In the genomic region with DNA sequence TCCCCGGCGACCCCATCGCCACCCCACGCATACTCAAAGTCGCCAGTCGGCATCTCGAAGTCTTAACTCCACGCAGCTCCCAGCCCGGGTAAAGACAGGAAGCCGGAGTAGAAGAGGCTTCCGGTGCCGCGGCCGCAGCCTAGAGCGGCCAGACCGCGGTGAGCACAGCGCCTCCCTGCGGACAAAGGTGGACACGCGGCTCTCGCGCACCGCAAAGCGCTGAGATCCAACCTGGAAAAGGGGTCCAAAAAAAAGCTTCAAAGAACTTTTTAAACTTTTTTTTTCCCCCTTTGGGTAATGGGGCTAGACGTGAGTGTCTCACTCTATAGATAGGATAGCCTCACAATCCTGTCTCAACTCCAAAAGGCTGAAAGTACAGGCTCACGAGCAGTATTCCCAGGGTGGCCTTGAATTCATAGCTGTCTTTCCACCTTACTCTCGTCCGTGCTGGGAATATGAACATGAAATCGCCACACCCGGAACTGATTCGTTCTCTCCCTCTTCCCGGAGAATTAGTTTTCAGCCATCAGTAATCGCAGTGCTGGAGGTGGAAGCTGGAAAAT, we compare ENCODE assay signal across 8 mouse cellular contexts. TPM values are rescaled to one million over a fixed set of nuclear protein-coding genes. Genes with fewer than 3 reads are reported as not detected.
DNase-seq lines count a peak whose midpoint lies in the region; ATAC-seq and TF ChIP-seq lines count a peak whose summit lies in the region.

A gene (minus strand): TSS at position 113 of the 563 bp plus-strand sequence.

- H3K27me3 ChIP-seq in heart, embryonic 10.5 days (ENCODE audit: insufficient read depth, poor library complexity, severe bottlenecking): no peaks in the 10 kb centered on the region
- H3K27me3 ChIP-seq in kidney, embryonic 15.5 days: no peaks in the 10 kb centered on the region
- no peaks in the 10 kb centered on the region for H3K27me3 ChIP-seq in liver, embryonic 13.5 days
- no peaks in the 10 kb centered on the region for H3K27me3 ChIP-seq in stomach, embryonic 14.5 days (ENCODE audit: control insufficient read depth, insufficient read depth, low read length)

- H3K9me3 ChIP-seq in heart, embryonic 10.5 days: no peaks in the 10 kb centered on the region
- H3K9me3 ChIP-seq in kidney, embryonic 15.5 days (replicated peaks): no peaks in the 10 kb centered on the region
- no peaks in the 10 kb centered on the region for H3K9me3 ChIP-seq in liver, embryonic 13.5 days (replicated peaks)
- H3K9me3 ChIP-seq in stomach, embryonic 14.5 days (ENCODE audit: control insufficient read depth, low read depth, low read length): no peaks in the 10 kb centered on the region

- DNase-seq in brain, embryonic 14.5 days (ENCODE audit: low read depth): peak; percentile 97
- DNase-seq in heart, embryonic 10.5 days (ENCODE audit: low spot score): peak; percentile 92
- peak; percentile 80 for DNase-seq in liver, embryonic 13.5 days
- peak; percentile 80 to 86 for DNase-seq in natural killer cell, adult 2 months (ENCODE audit: low spot score in 2 of 2)

- H3K4me3 ChIP-seq in heart, embryonic 10.5 days: peak within 1 kb of the TSS; percentile 98
- peak within 1 kb of the TSS; percentile 89 for H3K4me3 ChIP-seq in kidney, embryonic 15.5 days (replicated peaks)
- peak within 1 kb of the TSS; percentile 97 for H3K4me3 ChIP-seq in liver, embryonic 13.5 days (replicated peaks)
- peak within 1 kb of the TSS; percentile 82 for H3K4me3 ChIP-seq in stomach, embryonic 14.5 days (ENCODE audit: low read depth, low read length)

- peak within 1 kb of the TSS; percentile 98 for H3K9ac ChIP-seq in kidney, embryonic 15.5 days
- H3K9ac ChIP-seq in liver, embryonic 13.5 days: peak within 1 kb of the TSS; percentile 95
- H3K9ac ChIP-seq in stomach, embryonic 14.5 days (replicated peaks; ENCODE audit: low read depth, low read length): peak within 1 kb of the TSS; percentile 81

- peaks cover 25% of the 10 kb centered on the region for H3K4me1 ChIP-seq in heart, embryonic 10.5 days
- peaks cover 18% of the 10 kb centered on the region for H3K4me1 ChIP-seq in kidney, embryonic 15.5 days
- H3K4me1 ChIP-seq in liver, embryonic 13.5 days (replicated peaks): peaks cover 64% of the 10 kb centered on the region
- H3K4me1 ChIP-seq in stomach, embryonic 14.5 days (ENCODE audit: control insufficient read depth, insufficient read depth, low read length): peaks cover 6% of the 10 kb centered on the region; the same call in 1 of the 2 replicates

- H3K4me2 ChIP-seq in kidney, embryonic 15.5 days: peak within 1 kb of the TSS; percentile 91
- H3K4me2 ChIP-seq in liver, embryonic 13.5 days: peak within 1 kb of the TSS; percentile 86
- peak within 1 kb of the TSS; percentile 92 for H3K4me2 ChIP-seq in stomach, embryonic 14.5 days (replicated peaks; ENCODE audit: low read depth, low read length)

- peak within 1 kb of the TSS; percentile 94 for H3K27ac ChIP-seq in heart, embryonic 10.5 days
- H3K27ac ChIP-seq in kidney, embryonic 15.5 days: peak within 1 kb of the TSS; percentile 41; the same call in 1 of the 2 replicates
- peak within 1 kb of the TSS; percentile 80 for H3K27ac ChIP-seq in liver, embryonic 13.5 days
- no peak within 1 kb of the TSS for H3K27ac ChIP-seq in stomach, embryonic 14.5 days (ENCODE audit: low read length)

- H3K36me3 ChIP-seq in heart, embryonic 10.5 days: peaks cover 39% of the 10 kb centered on the region
- H3K36me3 ChIP-seq in kidney, embryonic 15.5 days: peaks cover 35% of the 10 kb centered on the region
- H3K36me3 ChIP-seq in liver, embryonic 13.5 days: peaks cover 42% of the 10 kb centered on the region
- H3K36me3 ChIP-seq in stomach, embryonic 14.5 days (ENCODE audit: control insufficient read depth, insufficient read depth, low read length): peaks cover 30% of the 10 kb centered on the region

- peak; percentile 67; the same call in 1 of the 2 replicates for TF ChIP-seq POLR2A in brain, embryonic 14.5 days (IDR thresholded peaks at IDR 0.05; ENCODE audit: borderline replicate concordance, extremely low read depth, insufficient read depth, insufficient read length, poor library complexity, severe bottlenecking)

- peak; percentile 90 for ATAC-seq in CD4-positive, CD25-positive, alpha-beta regulatory T cell, adult 4 months
- peak; percentile 86 for ATAC-seq in erythroblast, adult 5-6 weeks (replicated peaks; ENCODE audit: low FRiP score, poor library complexity, severe bottlenecking)
- peak; percentile 82 for ATAC-seq in kidney, embryonic 15.5 days (replicated peaks; ENCODE audit: low FRiP score)
- peak; percentile 80 for ATAC-seq in liver, embryonic 13.5 days (ENCODE audit: low read depth)
- ATAC-seq in stomach, embryonic 14.5 days (ENCODE audit: insufficient number of reproducible peaks, insufficient read depth, low FRiP score, low read depth): peak; percentile 85

- 5% methylated on average over 34 of the region's 34 CpGs for WGBS in heart, embryonic 10.5 days
- 4% methylated on average over 34 of the region's 34 CpGs for WGBS in kidney, embryonic 15.5 days
- WGBS in liver, embryonic 13.5 days (ENCODE audit: insufficient replicate concordance): 5% methylated on average over 34 of the region's 34 CpGs
- WGBS in stomach, embryonic 14.5 days: 5% methylated on average over 34 of the region's 34 CpGs

- TF ChIP-seq CTCF in brain, embryonic 14.5 days (IDR thresholded peaks at IDR 0.05; ENCODE audit: borderline replicate concordance, extremely low read depth, insufficient read depth, insufficient read length): peak; percentile 96

RNA-seq across cellular contexts. Expression of the gene that starts here (rescaled TPM):
- 100 to 1,000 TPM; 200 to 213 TPM for polyA plus RNA-seq in CD4-positive, CD25-positive, alpha-beta regulatory T cell, adult 4 months (2017; shearing (Covaris generic))
- polyA plus RNA-seq in brain, embryonic 14.5 days (2012; rRNA removed): 144 and 152 TPM in 2 replicates
- 26.3 and 41.0 TPM in 2 replicates for total RNA-seq in erythroblast, adult 5-6 weeks (2015; ENCODE audit: low replicate concordance)
- total RNA-seq in erythroblast, adult 5-6 weeks (2017; ENCODE audit: low replicate concordance): 23.2 and 23.7 TPM in 2 replicates
- polyA plus RNA-seq in heart, embryonic 10.5 days (2016; fragmentation: Nextera tagmentation; extraction: Ambion mirVana): 327 and 389 TPM in 2 replicates
- 319 and 321 TPM in 2 replicates for polyA plus RNA-seq in kidney, embryonic 15.5 days (2015; fragmentation: Nextera tagmentation; extraction: Ambion mirVana)
- 282 and 290 TPM in 2 replicates for polyA plus RNA-seq in liver, embryonic 13.5 days (2015; fragmentation: Nextera tagmentation; extraction: Ambion mirVana)
- 281 and 289 TPM in 2 replicates for polyA plus RNA-seq in stomach, embryonic 14.5 days (2014; fragmentation: Nextera tagmentation; extraction: Ambion mirVana)
